Mouse (Mus musculus): ENCODE measurements around the gene Wwc2. TPM values are rescaled to one million over a fixed set of nuclear protein-coding genes. Genes with fewer than 3 reads are reported as not detected.
A peak's percentile ranks its signal among the peaks of the same experiment; 100 is the strongest.

The Wwc2 gene
- polyA plus RNA-seq, 1 experiment from 2014 or later: 8.5 TPM

GRCm38 (mm10) chr8:48009399-48009798 is 18.7 kb upstream of the Wwc2 start:
- ATAC-seq: no peak

GRCm38 (mm10) chr8:48008936-48009335 is 18.2 kb upstream of the Wwc2 start:
- H3K27ac ChIP-seq: no peak overlapping the region
- H3K36me3 ChIP-seq: no peaks in the 10 kb centered on the region
- H3K4me1 ChIP-seq (replicated peaks): no peaks in the 10 kb centered on the region
- H3K4me3 ChIP-seq (replicated peaks): no peak overlapping the region
- H3K4me2 ChIP-seq (replicated peaks): no peak overlapping the region
- no peak for ATAC-seq
- no peaks in the 10 kb centered on the region for H3K27me3 ChIP-seq (replicated peaks)
- H3K9me3 ChIP-seq: no peaks in the 10 kb centered on the region
- 81% methylated on average over 8 of the region's 8 CpGs for WGBS
- H3K9ac ChIP-seq: no peak overlapping the region

More at GRCm38 (mm10) chr8:48009399-48009798, 18.7 kb upstream of the Wwc2 start:
- H3K4me3 ChIP-seq (replicated peaks): no peak overlapping the region
- H3K9ac ChIP-seq: no peak overlapping the region
- no peaks in the 10 kb centered on the region for H3K36me3 ChIP-seq
- H3K27me3 ChIP-seq (replicated peaks): no peaks in the 10 kb centered on the region
- H3K4me2 ChIP-seq (replicated peaks): no peak overlapping the region
- H3K9me3 ChIP-seq: no peaks in the 10 kb centered on the region
- H3K4me1 ChIP-seq (replicated peaks): no peaks in the 10 kb centered on the region
- no peak overlapping the region for H3K27ac ChIP-seq
- 90% methylated on average over 15 of the region's 15 CpGs for WGBS

- WGBS: 82% methylated on average over 4 of the region's 4 CpGs
- no peaks in the 10 kb centered on the region for H3K27me3 ChIP-seq (replicated peaks)
- H3K27ac ChIP-seq: no peak overlapping the region
- no peak overlapping the region for H3K4me3 ChIP-seq (replicated peaks)
- ATAC-seq: no peak
- no peak overlapping the region for H3K4me2 ChIP-seq (replicated peaks)
- no peaks in the 10 kb centered on the region for H3K9me3 ChIP-seq
- H3K9ac ChIP-seq: no peak overlapping the region
- no peaks in the 10 kb centered on the region for H3K36me3 ChIP-seq
- H3K4me1 ChIP-seq (replicated peaks): no peaks in the 10 kb centered on the region
Measured at GRCm38 (mm10) chr8:48006869-48007268, 16.1 kb upstream of the Wwc2 start.

GRCm38 (mm10) chr8:48002551-48002950 is 11.8 kb upstream of the Wwc2 start:
- Histone ChIP-seq H3K9ac (no peak overlapping the region), H3K27ac (no peak overlapping the region), H3K4me2 (replicated peaks) (no peak overlapping the region), H3K9me3 (no peaks in the 10 kb centered on the region), H3K4me3 (replicated peaks) (no peak overlapping the region), H3K4me1 (replicated peaks) (no peaks in the 10 kb centered on the region), H3K36me3 (no peaks in the 10 kb centered on the region), H3K27me3 (replicated peaks) (no peaks in the 10 kb centered on the region)
- WGBS: 90% methylated on average over 8 of the region's 8 CpGs
- no peak for ATAC-seq

- H3K4me1 ChIP-seq (replicated peaks): no peaks in the 10 kb centered on the region
- H3K36me3 ChIP-seq: no peaks in the 10 kb centered on the region
- 93% methylated on average over 6 of the region's 6 CpGs for WGBS
- no peak overlapping the region for H3K27ac ChIP-seq
- H3K4me2 ChIP-seq (replicated peaks): no peak overlapping the region
- no peak overlapping the region for H3K4me3 ChIP-seq (replicated peaks)
- no peak for ATAC-seq
- no peak overlapping the region for H3K9ac ChIP-seq
- H3K27me3 ChIP-seq (replicated peaks): no peaks in the 10 kb centered on the region
- no peaks in the 10 kb centered on the region for H3K9me3 ChIP-seq
Measured at GRCm38 (mm10) chr8:48001395-48001794, 10.7 kb upstream of the Wwc2 start.

- no peak overlapping the region for H3K9ac ChIP-seq
- no peak overlapping the region for H3K4me2 ChIP-seq (replicated peaks)
Measured at GRCm38 (mm10) chr8:47996712-47997111, 6.0 kb upstream of the Wwc2 start.

GRCm38 (mm10) chr8:47996126-47996525 is 5.4 kb upstream of the Wwc2 start:
- WGBS: 89% methylated on average over 3 of the region's 3 CpGs
- no peaks in the 10 kb centered on the region for H3K9me3 ChIP-seq
- no peaks in the 10 kb centered on the region for H3K36me3 ChIP-seq
- no peak overlapping the region for H3K27ac ChIP-seq
- no peak overlapping the region for H3K4me2 ChIP-seq (replicated peaks)
- no peak overlapping the region for H3K9ac ChIP-seq
- ATAC-seq: no peak
- H3K4me1 ChIP-seq (replicated peaks): peaks cover 7% of the 10 kb centered on the region; the same call in 1 of the 2 replicates
- no peaks in the 10 kb centered on the region for H3K27me3 ChIP-seq (replicated peaks)
- H3K4me3 ChIP-seq (replicated peaks): no peak overlapping the region

More at GRCm38 (mm10) chr8:47996712-47997111, 6.0 kb upstream of the Wwc2 start:
- no peaks in the 10 kb centered on the region for H3K36me3 ChIP-seq
- no peaks in the 10 kb centered on the region for H3K9me3 ChIP-seq
- H3K4me3 ChIP-seq (replicated peaks): no peak overlapping the region
- 64% methylated on average over 1 of the region's 1 CpGs for WGBS
- ATAC-seq: no peak
- H3K27ac ChIP-seq: no peak overlapping the region
- H3K27me3 ChIP-seq (replicated peaks): no peaks in the 10 kb centered on the region
- peaks cover 7% of the 10 kb centered on the region; the same call in 1 of the 2 replicates for H3K4me1 ChIP-seq (replicated peaks)

GRCm38 (mm10) chr8:47995391-47995790 is 4.7 kb upstream of the Wwc2 start:
- no peak overlapping the region for H3K27ac ChIP-seq
- ATAC-seq: no peak
- H3K27me3 ChIP-seq (replicated peaks): no peaks in the 10 kb centered on the region
- H3K4me3 ChIP-seq (replicated peaks): no peak overlapping the region
- H3K4me2 ChIP-seq (replicated peaks): peak overlapping the region; percentile 50; the same call in 1 of the 2 replicates
- H3K4me1 ChIP-seq (replicated peaks): peaks cover 7% of the 10 kb centered on the region; the same call in 1 of the 2 replicates
- no peaks in the 10 kb centered on the region for H3K36me3 ChIP-seq
- no peaks in the 10 kb centered on the region for H3K9me3 ChIP-seq
- H3K9ac ChIP-seq: no peak overlapping the region
- 83% methylated on average over 6 of the region's 6 CpGs for WGBS

- H3K9ac ChIP-seq: no peak overlapping the region
- WGBS: 41% methylated on average over 25 of the region's 25 CpGs
- H3K27ac ChIP-seq: no peak overlapping the region
- no peaks in the 10 kb centered on the region for H3K27me3 ChIP-seq (replicated peaks)
- peaks cover 7% of the 10 kb centered on the region; the same call in 1 of the 2 replicates for H3K4me1 ChIP-seq (replicated peaks)
- H3K36me3 ChIP-seq: no peaks in the 10 kb centered on the region
- peak overlapping the region; percentile 11; the same call in 1 of the 2 replicates for H3K4me3 ChIP-seq (replicated peaks)
- H3K9me3 ChIP-seq: no peaks in the 10 kb centered on the region
- no peak for ATAC-seq
- H3K4me2 ChIP-seq (replicated peaks): peak overlapping the region; percentile 50
Measured at GRCm38 (mm10) chr8:47994618-47995274, 4.0 kb upstream of the Wwc2 start.

- Histone ChIP-seq H3K4me2 (replicated peaks) (peak overlapping the region; percentile 94), H3K9me3 (no peaks in the 10 kb centered on the region), H3K27me3 (replicated peaks) (no peaks in the 10 kb centered on the region), H3K27ac (peak overlapping the region; percentile 95), H3K4me3 (replicated peaks) (peak overlapping the region; percentile 88), H3K36me3 (no peaks in the 10 kb centered on the region), H3K4me1 (replicated peaks) (peaks cover 26% of the 10 kb centered on the region), H3K9ac (peak overlapping the region; percentile 91)
- peak; percentile 96 for ATAC-seq
- WGBS: under 1% methylated on average over 36 of the region's 45 CpGs
Measured at GRCm38 (mm10) chr8:47990386-47990772, 345 bp downstream of the Wwc2 start.

GRCm38 (mm10) chr8:47989655-47990385 is 904 bp downstream of the Wwc2 start:
- WGBS: under 1% methylated on average over 63 of the region's 66 CpGs
- Histone ChIP-seq H3K9me3 (no peaks in the 10 kb centered on the region), H3K4me1 (replicated peaks) (peaks cover 26% of the 10 kb centered on the region), H3K27me3 (replicated peaks) (no peaks in the 10 kb centered on the region), H3K4me3 (replicated peaks) (peak overlapping the region; percentile 88), H3K4me2 (replicated peaks) (peak overlapping the region; percentile 94), H3K27ac (peak overlapping the region; percentile 95), H3K9ac (peak overlapping the region; percentile 91), H3K36me3 (no peaks in the 10 kb centered on the region)
- ATAC-seq: peak; percentile 54

GRCm38 (mm10) chr8:47989211-47989610 is 1.5 kb downstream of the Wwc2 start:
- H3K27ac ChIP-seq: no peak overlapping the region
- WGBS: 21% methylated on average over 8 of the region's 8 CpGs
- peak overlapping the region; percentile 88 for H3K4me3 ChIP-seq (replicated peaks)
- H3K4me2 ChIP-seq (replicated peaks): peak overlapping the region; percentile 94
- H3K9me3 ChIP-seq: no peaks in the 10 kb centered on the region
- no peak for ATAC-seq
- peak overlapping the region; percentile 91 for H3K9ac ChIP-seq
- no peaks in the 10 kb centered on the region for H3K27me3 ChIP-seq (replicated peaks)
- H3K36me3 ChIP-seq: no peaks in the 10 kb centered on the region
- peaks cover 22% of the 10 kb centered on the region for H3K4me1 ChIP-seq (replicated peaks)

Measured in intestine, embryonic 15.5 days (tissue).